Mouse (Mus musculus): ENCODE results near the gene Erbb3. TPM values are rescaled to one million over a fixed set of nuclear protein-coding genes. Genes with fewer than 3 reads are reported as not detected.
A peak's percentile ranks its signal among the peaks of the same experiment; 100 is the strongest.

Gene Erbb3
- polyA plus RNA-seq, 1 experiment from 2014 or later = 22.3 TPM

DNA sequence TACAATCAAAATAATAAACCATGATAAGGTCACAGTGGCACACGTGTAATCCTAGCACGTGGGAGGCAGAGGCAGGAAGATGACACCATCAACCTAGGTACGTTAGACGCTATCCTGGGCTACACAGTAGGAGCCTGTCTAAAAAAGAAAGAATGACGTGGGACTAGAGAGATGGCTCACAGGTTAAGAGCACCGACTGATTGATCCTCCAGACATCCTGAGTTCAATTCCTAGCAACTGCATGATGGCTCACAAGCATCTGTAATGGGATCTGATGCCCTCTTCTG, 23.6 kb upstream of the Erbb3 start:
- 40% methylated on average over 6 of the region's 6 CpGs for WGBS
- no peak overlapping the region for H3K9ac ChIP-seq (ENCODE audit: low read depth, low read length)
- H3K4me2 ChIP-seq (replicated peaks; ENCODE audit: low read depth) = peak overlapping the region; percentile 18; the same call in 1 of the 2 replicates
- no peaks in the 10 kb centered on the region for H3K27me3 ChIP-seq (replicated peaks; ENCODE audit: control insufficient read depth, insufficient read depth, low read length)
- H3K27ac ChIP-seq (ENCODE audit: low read depth, low read length) = no peak overlapping the region
- no peak for TF ChIP-seq CTCF (IDR thresholded peaks at IDR 0.05; ENCODE audit: low read depth)
- H3K9me3 ChIP-seq (ENCODE audit: control insufficient read depth) = no peaks in the 10 kb centered on the region
- H3K4me1 ChIP-seq (replicated peaks; ENCODE audit: control insufficient read depth, insufficient read depth, low read length) = no peaks in the 10 kb centered on the region
- 0 out of 2 replicates have a peak, but pooled peaks have one; percentile 16 for ATAC-seq
- no peak overlapping the region for H3K4me3 ChIP-seq (ENCODE audit: low read depth, low read length)
- no peaks in the 10 kb centered on the region for H3K36me3 ChIP-seq (ENCODE audit: control insufficient read depth, insufficient read depth)

DNA sequence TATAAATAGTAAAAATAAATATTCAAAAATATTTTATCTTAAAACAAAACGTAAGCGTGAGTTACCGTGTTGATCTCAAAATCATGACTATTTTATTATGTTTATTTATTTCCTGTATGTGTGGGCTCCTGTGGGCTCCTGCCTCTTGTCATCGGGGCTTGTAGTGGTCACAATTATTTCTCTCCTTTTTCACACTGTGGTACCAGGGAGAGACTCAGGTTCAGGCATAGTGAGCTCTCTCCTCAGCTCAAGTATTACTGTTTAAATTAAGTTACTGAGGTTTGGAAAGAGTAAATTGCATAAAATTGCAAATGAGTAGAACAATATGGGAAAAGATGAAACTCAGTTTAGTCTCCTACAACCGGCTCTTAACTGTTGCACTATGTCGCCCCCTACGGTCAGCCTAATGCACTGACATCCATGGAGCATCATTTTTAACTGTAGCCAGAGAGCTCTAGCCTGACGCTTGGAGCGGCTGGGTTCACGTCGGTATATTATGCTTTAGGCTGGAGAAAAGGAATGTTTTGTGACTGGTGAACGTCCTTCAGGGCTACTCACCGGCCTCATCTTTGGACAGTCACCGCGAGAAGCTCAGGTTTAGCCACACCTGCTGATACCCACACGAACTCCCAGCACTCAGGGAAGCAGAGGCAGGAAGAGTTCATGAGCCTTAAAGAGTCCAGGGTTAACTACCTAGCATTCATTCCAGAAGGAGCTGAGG, 23.1 kb upstream of the Erbb3 start:
- H3K27me3 ChIP-seq (replicated peaks; ENCODE audit: control insufficient read depth, insufficient read depth, low read length) = no peaks in the 10 kb centered on the region
- peak; percentile 91 for TF ChIP-seq CTCF (IDR thresholded peaks at IDR 0.05; ENCODE audit: low read depth)
- WGBS = 14% methylated on average over 16 of the region's 16 CpGs
- no peaks in the 10 kb centered on the region for H3K9me3 ChIP-seq (ENCODE audit: control insufficient read depth)
- peak overlapping the region; percentile 18; the same call in 1 of the 2 replicates for H3K4me2 ChIP-seq (replicated peaks; ENCODE audit: low read depth)
- H3K27ac ChIP-seq (ENCODE audit: low read depth, low read length) = no peak overlapping the region
- peak; percentile 50; the same call in 1 of the 2 replicates for ATAC-seq
- H3K4me1 ChIP-seq (replicated peaks; ENCODE audit: control insufficient read depth, insufficient read depth, low read length) = no peaks in the 10 kb centered on the region
- H3K4me3 ChIP-seq (ENCODE audit: low read depth, low read length) = no peak overlapping the region
- H3K36me3 ChIP-seq (ENCODE audit: control insufficient read depth, insufficient read depth) = no peaks in the 10 kb centered on the region
- H3K9ac ChIP-seq (ENCODE audit: low read depth, low read length) = no peak overlapping the region

DNA sequence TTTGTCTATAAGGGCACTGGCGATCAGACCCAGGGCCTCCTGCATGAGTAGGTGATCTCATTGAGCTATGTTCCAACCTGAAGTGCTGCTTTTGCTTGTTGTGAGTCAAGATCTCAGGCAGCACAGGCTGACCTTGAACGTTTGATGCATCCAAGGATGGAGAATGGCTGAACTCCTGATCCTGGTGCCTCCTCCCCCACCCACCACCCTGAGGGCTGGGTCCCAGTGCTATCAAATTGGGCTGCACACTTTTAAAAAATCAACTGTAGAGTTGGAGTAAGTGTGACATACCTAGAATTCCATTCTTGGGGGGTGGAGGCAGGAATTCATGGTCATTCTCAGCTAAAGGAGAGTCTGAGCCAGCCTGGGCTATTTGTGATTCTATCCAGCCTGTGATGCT, 17.0 kb upstream of the Erbb3 start:
- 49% methylated on average over 2 of the region's 2 CpGs for WGBS
- ATAC-seq = no peak
- no peaks in the 10 kb centered on the region; the same call in 1 of the 2 replicates for H3K4me1 ChIP-seq (replicated peaks; ENCODE audit: control insufficient read depth, insufficient read depth, low read length)
- H3K4me2 ChIP-seq (replicated peaks; ENCODE audit: low read depth) = no peak overlapping the region
- no peak overlapping the region for H3K4me3 ChIP-seq (ENCODE audit: low read depth, low read length)
- H3K9ac ChIP-seq (ENCODE audit: low read depth, low read length) = no peak overlapping the region
- no peaks in the 10 kb centered on the region for H3K36me3 ChIP-seq (ENCODE audit: control insufficient read depth, insufficient read depth)
- no peaks in the 10 kb centered on the region for H3K9me3 ChIP-seq (ENCODE audit: control insufficient read depth)
- H3K27ac ChIP-seq (ENCODE audit: low read depth, low read length) = no peak overlapping the region
- no peak for TF ChIP-seq CTCF (IDR thresholded peaks at IDR 0.05; ENCODE audit: low read depth)
- H3K27me3 ChIP-seq (replicated peaks; ENCODE audit: control insufficient read depth, insufficient read depth, low read length) = no peaks in the 10 kb centered on the region

DNA sequence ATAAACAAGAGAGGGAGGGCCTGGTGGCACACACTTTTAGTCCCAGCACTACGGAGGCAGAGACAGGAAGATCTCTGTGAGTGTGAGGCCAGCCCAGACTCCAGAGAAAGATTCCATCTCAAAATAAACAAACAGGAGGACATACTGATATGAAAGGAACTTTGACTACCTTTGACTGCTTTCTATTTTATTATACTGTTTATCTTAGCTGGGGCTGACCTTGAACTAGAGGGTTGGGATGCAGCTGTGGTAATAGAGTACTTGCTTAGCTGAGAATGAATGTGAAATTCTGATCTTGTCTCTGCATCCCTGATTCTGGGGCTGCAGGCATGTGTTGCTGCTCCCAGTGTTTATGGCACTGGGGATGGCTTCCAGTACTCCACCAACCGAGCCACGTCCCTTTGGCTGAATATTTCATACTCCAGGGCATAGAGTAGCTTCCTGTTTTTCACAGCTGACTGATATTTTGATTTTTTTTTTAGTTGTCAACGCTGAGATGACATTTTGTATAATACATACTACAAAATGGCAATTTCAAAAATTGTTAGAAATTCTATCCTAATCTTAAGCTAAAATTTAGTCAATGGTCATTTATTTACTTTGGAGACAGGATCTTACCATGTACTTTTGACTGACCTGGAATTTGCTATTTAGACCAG, 13.1 kb upstream of the Erbb3 start:
- 44% methylated on average over 4 of the region's 4 CpGs for WGBS
- H3K36me3 ChIP-seq (ENCODE audit: control insufficient read depth, insufficient read depth) = no peaks in the 10 kb centered on the region

DNA sequence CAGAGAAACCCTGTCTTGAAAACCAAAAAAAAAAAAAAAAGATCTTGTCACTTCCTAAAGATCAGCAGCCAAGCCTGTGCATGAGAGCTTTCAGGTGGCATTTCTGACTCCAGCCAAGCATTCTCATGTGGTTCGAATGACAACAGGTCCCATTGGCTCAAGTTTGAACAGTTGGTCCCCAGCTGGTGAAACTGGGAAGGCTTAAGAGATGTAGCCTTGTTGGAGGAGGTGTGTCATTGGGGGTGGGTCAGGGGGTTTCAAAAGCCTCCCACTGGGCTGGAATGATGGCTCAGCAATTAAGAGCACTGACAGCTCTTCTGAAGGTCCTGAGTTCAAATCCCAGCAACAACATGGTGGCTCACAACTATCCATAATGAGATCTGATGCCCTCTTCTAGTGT, 12.0 kb upstream of the Erbb3 start:
- H3K4me3 ChIP-seq (ENCODE audit: low read depth, low read length) = no peak overlapping the region
- H3K4me2 ChIP-seq (replicated peaks; ENCODE audit: low read depth) = no peak overlapping the region
- H3K27ac ChIP-seq (ENCODE audit: low read depth, low read length) = no peak overlapping the region
- H3K4me1 ChIP-seq (replicated peaks; ENCODE audit: control insufficient read depth, insufficient read depth, low read length) = no peaks in the 10 kb centered on the region; the same call in 1 of the 2 replicates
- H3K9ac ChIP-seq (ENCODE audit: low read depth, low read length) = no peak overlapping the region
- ATAC-seq = no peak
- no peaks in the 10 kb centered on the region for H3K27me3 ChIP-seq (replicated peaks; ENCODE audit: control insufficient read depth, insufficient read depth, low read length)
- no peaks in the 10 kb centered on the region for H3K9me3 ChIP-seq (ENCODE audit: control insufficient read depth)
- no peaks in the 10 kb centered on the region for H3K36me3 ChIP-seq (ENCODE audit: control insufficient read depth, insufficient read depth)
- TF ChIP-seq CTCF (IDR thresholded peaks at IDR 0.05; ENCODE audit: low read depth) = no peak
- WGBS = 79% methylated on average over 1 of the region's 1 CpGs

More for the DNA sequence above, 13.1 kb upstream of the Erbb3 start:
- Histone ChIP-seq H3K4me1 (replicated peaks; ENCODE audit: control insufficient read depth, insufficient read depth, low read length) (no peaks in the 10 kb centered on the region; the same call in 1 of the 2 replicates), H3K4me3 (ENCODE audit: low read depth, low read length) (no peak overlapping the region), H3K9me3 (ENCODE audit: control insufficient read depth) (no peaks in the 10 kb centered on the region), H3K9ac (ENCODE audit: low read depth, low read length) (no peak overlapping the region), H3K4me2 (replicated peaks; ENCODE audit: low read depth) (no peak overlapping the region), H3K27ac (ENCODE audit: low read depth, low read length) (no peak overlapping the region), H3K27me3 (replicated peaks; ENCODE audit: control insufficient read depth, insufficient read depth, low read length) (no peaks in the 10 kb centered on the region)
- peak; percentile 63 for ATAC-seq
- TF ChIP-seq CTCF (IDR thresholded peaks at IDR 0.05; ENCODE audit: low read depth) = no peak

DNA sequence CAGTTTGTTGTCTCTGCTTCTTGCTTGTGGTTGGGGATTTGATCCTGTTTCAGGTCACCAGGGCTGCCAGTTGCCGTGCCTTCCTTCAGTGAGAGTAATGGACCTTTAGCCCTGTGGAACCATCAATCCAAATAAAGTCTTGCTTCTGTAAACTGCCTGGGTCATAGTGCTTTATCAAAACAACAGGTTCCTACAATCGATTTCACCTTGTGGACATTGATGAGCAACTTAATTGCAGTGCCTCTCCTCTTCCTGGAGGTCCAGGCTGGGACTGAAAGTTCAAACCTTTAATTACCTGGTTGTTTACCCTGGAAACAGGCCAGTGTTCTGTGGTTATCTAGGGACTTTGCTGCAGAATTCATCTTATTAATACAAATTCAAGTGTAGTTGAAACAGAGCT, 9.0 kb upstream of the Erbb3 start:
- no peak for ATAC-seq
- Histone ChIP-seq H3K9me3 (ENCODE audit: control insufficient read depth) (no peaks in the 10 kb centered on the region), H3K4me1 (replicated peaks; ENCODE audit: control insufficient read depth, insufficient read depth, low read length) (no peaks in the 10 kb centered on the region; the same call in 1 of the 2 replicates), H3K4me3 (ENCODE audit: low read depth, low read length) (no peak overlapping the region), H3K27me3 (replicated peaks; ENCODE audit: control insufficient read depth, insufficient read depth, low read length) (no peaks in the 10 kb centered on the region), H3K9ac (ENCODE audit: low read depth, low read length) (no peak overlapping the region), H3K27ac (ENCODE audit: low read depth, low read length) (no peak overlapping the region), H3K36me3 (ENCODE audit: control insufficient read depth, insufficient read depth) (no peaks in the 10 kb centered on the region), H3K4me2 (replicated peaks; ENCODE audit: low read depth) (no peak overlapping the region)
- no peak for TF ChIP-seq CTCF (IDR thresholded peaks at IDR 0.05; ENCODE audit: low read depth)
- 9% methylated on average over 2 of the region's 2 CpGs for WGBS
